Mouse (Mus musculus): Measurements from ENCODE around the gene Pih1d3. TPM values are rescaled to one million over a fixed set of nuclear protein-coding genes. Genes with fewer than 3 reads are reported as not detected.

The Pih1d3 gene
- polyA plus RNA-seq (2012; fragmentation: generic; extraction: Trizol): not detected

GRCm38 (mm10) chr1:31222564-31222963 is at the start of gene Pih1d3, which contains the start of gene 4931428L18Rik:
Gene Pih1d3, plus strand, starts transcription at chr1:31222838.
Gene 4931428L18Rik, minus strand, starts transcription at chr1:31222684.
- no peak within 1 kb of the TSS for H3K4me3 ChIP-seq
- H3K36me3 ChIP-seq (ENCODE audit: control insufficient read depth, insufficient read depth): no peaks in the 10 kb centered on the region
- no peak within 1 kb of the TSS for H3ac ChIP-seq (ENCODE audit: control insufficient read depth, insufficient read length)
- TF ChIP-seq CEBPB (IDR thresholded peaks at IDR 0.05; ENCODE audit: insufficient read depth, poor library complexity, severe bottlenecking) (no peak), USF1 (IDR thresholded peaks at IDR 0.05; ENCODE audit: low read depth) (no peak), REST (IDR thresholded peaks at IDR 0.05; ENCODE audit: insufficient read depth, insufficient read length) (no peak), MYOG (IDR thresholded peaks at IDR 0.05; ENCODE audit: control insufficient read depth in 1 of 3, insufficient read depth in 1 of 3, insufficient read length in 2 of 3, low read depth in 2 of 3) (no peak), POLR2AphosphoS2 (IDR thresholded peaks at IDR 0.05; ENCODE audit: insufficient read length, low read depth) (no peak), E2F4 (IDR thresholded peaks at IDR 0.05; ENCODE audit: insufficient read depth) (no peak), MAX (IDR thresholded peaks at IDR 0.05; ENCODE audit: low read depth) (no peak), SRF (IDR thresholded peaks at IDR 0.05; ENCODE audit: control insufficient read depth, insufficient read length, low read depth) (no peak), POLR2A (IDR thresholded peaks at IDR 0.05; ENCODE audit: insufficient read length, low read depth) (no peak), MYOD1 (IDR thresholded peaks at IDR 0.05; ENCODE audit: control insufficient read depth in 1 of 3, insufficient read length in 2 of 3, low read depth in 2 of 3) (no peak), TCF3 (IDR thresholded peaks at IDR 0.05; ENCODE audit: insufficient read length, low read depth) (no peak), TCF12 (IDR thresholded peaks at IDR 0.05; ENCODE audit: insufficient read depth, poor library complexity, severe bottlenecking) (no peak)
- H3K4me2 ChIP-seq (ENCODE audit: low read depth): no peak within 1 kb of the TSS
- H3K79me2 ChIP-seq (ENCODE audit: control insufficient read depth, insufficient read depth): no peaks in the 10 kb centered on the region
- H3K27me3 ChIP-seq (ENCODE audit: control insufficient read depth, insufficient read depth, insufficient read length): no peaks in the 10 kb centered on the region

- no peak overlapping the region for H3K4me2 ChIP-seq (ENCODE audit: low read depth)
- H3K27me3 ChIP-seq (ENCODE audit: control insufficient read depth, insufficient read depth, insufficient read length): no peaks in the 10 kb centered on the region
- no peaks in the 10 kb centered on the region for H3K36me3 ChIP-seq (ENCODE audit: control insufficient read depth, insufficient read depth)
- no peaks in the 10 kb centered on the region for H3K79me2 ChIP-seq (ENCODE audit: control insufficient read depth, insufficient read depth)
- no peak overlapping the region for H3K4me3 ChIP-seq
- TF ChIP-seq POLR2A (IDR thresholded peaks at IDR 0.05; ENCODE audit: insufficient read length, low read depth): no peak
- TF ChIP-seq TCF3 (IDR thresholded peaks at IDR 0.05; ENCODE audit: insufficient read length, low read depth): no peak
- TF ChIP-seq MYOD1 (IDR thresholded peaks at IDR 0.05; ENCODE audit: control insufficient read depth in 1 of 3, insufficient read length in 2 of 3, low read depth in 2 of 3): no peak
- no peak for TF ChIP-seq CEBPB (IDR thresholded peaks at IDR 0.05; ENCODE audit: insufficient read depth, poor library complexity, severe bottlenecking)
- TF ChIP-seq POLR2AphosphoS2 (IDR thresholded peaks at IDR 0.05; ENCODE audit: insufficient read length, low read depth): no peak
- TF ChIP-seq MYOG (IDR thresholded peaks at IDR 0.05; ENCODE audit: control insufficient read depth in 1 of 3, insufficient read depth in 1 of 3, insufficient read length in 2 of 3, low read depth in 2 of 3): no peak
- TF ChIP-seq TCF12 (IDR thresholded peaks at IDR 0.05; ENCODE audit: insufficient read depth, poor library complexity, severe bottlenecking): no peak
- TF ChIP-seq USF1 (IDR thresholded peaks at IDR 0.05; ENCODE audit: low read depth): no peak
- no peak for TF ChIP-seq SRF (IDR thresholded peaks at IDR 0.05; ENCODE audit: control insufficient read depth, insufficient read length, low read depth)
- TF ChIP-seq E2F4 (IDR thresholded peaks at IDR 0.05; ENCODE audit: insufficient read depth): no peak
- TF ChIP-seq REST (IDR thresholded peaks at IDR 0.05; ENCODE audit: insufficient read depth, insufficient read length): no peak
- TF ChIP-seq MAX (IDR thresholded peaks at IDR 0.05; ENCODE audit: low read depth): no peak
- no peak overlapping the region for H3ac ChIP-seq (ENCODE audit: control insufficient read depth, insufficient read length)
Measured at GRCm38 (mm10) chr1:31175401-31175800, 47.2 kb upstream of the Pih1d3 start.

- Histone ChIP-seq H3K27me3 (ENCODE audit: control insufficient read depth, insufficient read depth, insufficient read length) (no peaks in the 10 kb centered on the region), H3ac (ENCODE audit: control insufficient read depth, insufficient read length) (no peak within 1 kb of the TSS), H3K79me2 (ENCODE audit: control insufficient read depth, insufficient read depth) (no peaks in the 10 kb centered on the region), H3K4me2 (ENCODE audit: low read depth) (no peak within 1 kb of the TSS), H3K4me3 (no peak within 1 kb of the TSS), H3K36me3 (ENCODE audit: control insufficient read depth, insufficient read depth) (no peaks in the 10 kb centered on the region)
- TF ChIP-seq TCF12 (IDR thresholded peaks at IDR 0.05; ENCODE audit: insufficient read depth, poor library complexity, severe bottlenecking) (no peak), MAX (IDR thresholded peaks at IDR 0.05; ENCODE audit: low read depth) (no peak), E2F4 (IDR thresholded peaks at IDR 0.05; ENCODE audit: insufficient read depth) (no peak), POLR2A (IDR thresholded peaks at IDR 0.05; ENCODE audit: insufficient read length, low read depth) (no peak), TCF3 (IDR thresholded peaks at IDR 0.05; ENCODE audit: insufficient read length, low read depth) (no peak), POLR2AphosphoS2 (IDR thresholded peaks at IDR 0.05; ENCODE audit: insufficient read length, low read depth) (no peak), SRF (IDR thresholded peaks at IDR 0.05; ENCODE audit: control insufficient read depth, insufficient read length, low read depth) (no peak), REST (IDR thresholded peaks at IDR 0.05; ENCODE audit: insufficient read depth, insufficient read length) (no peak), MYOG (IDR thresholded peaks at IDR 0.05; ENCODE audit: control insufficient read depth in 1 of 3, insufficient read depth in 1 of 3, insufficient read length in 2 of 3, low read depth in 2 of 3) (no peak), MYOD1 (IDR thresholded peaks at IDR 0.05; ENCODE audit: control insufficient read depth in 1 of 3, insufficient read length in 2 of 3, low read depth in 2 of 3) (no peak)
Measured at GRCm38 (mm10) chr1:31176101-31176500, 46.5 kb upstream of the Pih1d3 start, which contains the start of gene Lgsn. Gene Lgsn, plus strand, starts transcription at chr1:31176401.

- Histone ChIP-seq H3K27me3 (ENCODE audit: control insufficient read depth, insufficient read depth, insufficient read length) (no peaks in the 10 kb centered on the region), H3ac (ENCODE audit: control insufficient read depth, insufficient read length) (no peak overlapping the region), H3K4me3 (no peak overlapping the region), H3K79me2 (ENCODE audit: control insufficient read depth, insufficient read depth) (no peaks in the 10 kb centered on the region), H3K36me3 (ENCODE audit: control insufficient read depth, insufficient read depth) (no peaks in the 10 kb centered on the region), H3K4me2 (ENCODE audit: low read depth) (no peak overlapping the region)
- TF ChIP-seq E2F4 (IDR thresholded peaks at IDR 0.05; ENCODE audit: insufficient read depth): no peak
- no peak for TF ChIP-seq REST (IDR thresholded peaks at IDR 0.05; ENCODE audit: insufficient read depth, insufficient read length)
- no peak for TF ChIP-seq MYOD1 (IDR thresholded peaks at IDR 0.05; ENCODE audit: control insufficient read depth in 1 of 3, insufficient read length in 2 of 3, low read depth in 2 of 3)
- no peak for TF ChIP-seq USF1 (IDR thresholded peaks at IDR 0.05; ENCODE audit: low read depth)
- TF ChIP-seq SRF (IDR thresholded peaks at IDR 0.05; ENCODE audit: control insufficient read depth, insufficient read length, low read depth): no peak
- TF ChIP-seq CEBPB (IDR thresholded peaks at IDR 0.05; ENCODE audit: insufficient read depth, poor library complexity, severe bottlenecking): no peak
- TF ChIP-seq POLR2A (IDR thresholded peaks at IDR 0.05; ENCODE audit: insufficient read length, low read depth): no peak
- no peak for TF ChIP-seq TCF3 (IDR thresholded peaks at IDR 0.05; ENCODE audit: insufficient read length, low read depth)
- TF ChIP-seq MYOG (IDR thresholded peaks at IDR 0.05; ENCODE audit: control insufficient read depth in 1 of 3, insufficient read depth in 1 of 3, insufficient read length in 2 of 3, low read depth in 2 of 3): no peak
- TF ChIP-seq POLR2AphosphoS2 (IDR thresholded peaks at IDR 0.05; ENCODE audit: insufficient read length, low read depth): no peak
Measured at GRCm38 (mm10) chr1:31178264-31178663, 44.4 kb upstream of the Pih1d3 start.
